In the genomic region with DNA sequence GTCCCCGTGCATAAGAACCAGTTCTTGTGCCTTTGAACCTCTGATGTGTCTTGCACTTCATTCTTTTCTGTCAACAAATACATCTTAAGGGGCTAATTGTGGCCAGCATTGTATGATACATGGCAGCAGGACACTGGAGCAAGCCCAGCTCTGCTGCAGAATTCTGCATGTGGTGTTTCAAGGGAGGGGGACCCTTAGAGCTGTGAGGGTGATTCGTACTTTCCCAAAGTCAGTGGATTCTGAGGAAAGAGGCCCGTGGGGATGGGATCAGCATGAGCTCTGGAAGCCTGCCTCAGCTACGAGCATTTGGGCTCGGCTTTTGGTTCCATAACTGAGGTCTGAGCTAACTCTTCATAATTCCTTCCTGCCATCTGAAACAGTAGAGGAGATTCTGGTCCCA, we compare ENCODE assay signal across 19 mouse cellular contexts.
A peak's percentile ranks its signal among the peaks of the same experiment; 100 is the strongest.
DNase-seq lines count a peak whose midpoint lies in the region; ATAC-seq and TF ChIP-seq lines count a peak whose summit lies in the region.
"Had no signal": no experiment of that assay in that cellular context is flagged by ENCODE, and none has a peak within 500 bp of the region (broad histone marks: within the 10 kb centered on the region; RNA-seq: fewer than 3 reads in every experiment).

No protein-coding gene starts in this region.

- H3K27me3 ChIP-seq in lung, embryonic 14.5 days (ENCODE audit: insufficient read depth, low read length) = no peaks in the 10 kb centered on the region
- no peaks in the 10 kb centered on the region for H3K27me3 ChIP-seq in embryonic facial prominence, embryonic 12.5 days
- H3K27me3 ChIP-seq in limb, embryonic 11.5 days (ENCODE audit: control insufficient read depth, insufficient read depth, low read length) = no peaks in the 10 kb centered on the region
- no peaks in the 10 kb centered on the region for H3K27me3 ChIP-seq in intestine, postnatal 0 days (replicated peaks; ENCODE audit: control insufficient read depth, insufficient read depth, low read length)
- H3K27me3 ChIP-seq: intestine, embryonic 15.5 days; liver, embryonic 13.5 days; midbrain, embryonic 13.5 days had no signal

- H3K27ac ChIP-seq in lung, embryonic 14.5 days (ENCODE audit: low read depth) = peak overlapping the region; percentile 34
- peak overlapping the region; percentile 85 for H3K27ac ChIP-seq in embryonic facial prominence, embryonic 12.5 days
- peak overlapping the region; percentile 83 for H3K27ac ChIP-seq in limb, embryonic 11.5 days (replicated peaks; ENCODE audit: low read depth, low read length)
- H3K27ac ChIP-seq in intestine, postnatal 0 days (ENCODE audit: low read depth, low read length) = no peak overlapping the region
- H3K27ac ChIP-seq: intestine, embryonic 15.5 days; liver, embryonic 13.5 days; macrophage; midbrain, embryonic 13.5 days had no signal

- H3K4me3 ChIP-seq in lung, embryonic 14.5 days (ENCODE audit: low read depth, low read length) = no peak overlapping the region
- no peak overlapping the region for H3K4me3 ChIP-seq in embryonic facial prominence, embryonic 12.5 days
- no peak overlapping the region for H3K4me3 ChIP-seq in limb, embryonic 11.5 days (ENCODE audit: low read depth, low read length)
- H3K4me3 ChIP-seq in intestine, postnatal 0 days (ENCODE audit: low read depth, low read length) = no peak overlapping the region
- H3K4me3 ChIP-seq: erythroblast, embryonic 14.5 days; intestine, embryonic 15.5 days; liver, embryonic 13.5 days; midbrain, embryonic 13.5 days had no signal

- H3K9me3 ChIP-seq in lung, embryonic 14.5 days (ENCODE audit: low read depth, low read length) = no peaks in the 10 kb centered on the region
- no peaks in the 10 kb centered on the region for H3K9me3 ChIP-seq in embryonic facial prominence, embryonic 12.5 days
- H3K9me3 ChIP-seq in limb, embryonic 11.5 days (ENCODE audit: control insufficient read depth, low read length) = no peaks in the 10 kb centered on the region; the same call in 1 of the 2 replicates
- no peaks in the 10 kb centered on the region for H3K9me3 ChIP-seq in intestine, postnatal 0 days (ENCODE audit: control insufficient read depth)
- H3K9me3 ChIP-seq: intestine, embryonic 15.5 days; liver, embryonic 13.5 days; midbrain, embryonic 13.5 days had no signal

- H3K4me1 ChIP-seq in lung, embryonic 14.5 days (ENCODE audit: insufficient read depth) = peaks cover 13% of the 10 kb centered on the region
- peaks cover 25% of the 10 kb centered on the region for H3K4me1 ChIP-seq in embryonic facial prominence, embryonic 12.5 days
- H3K4me1 ChIP-seq in limb, embryonic 11.5 days (ENCODE audit: control insufficient read depth, insufficient read depth, low read length) = peaks cover 18% of the 10 kb centered on the region
- H3K4me1 ChIP-seq in intestine, postnatal 0 days (replicated peaks; ENCODE audit: control insufficient read depth, insufficient read depth, low read length) = no peaks in the 10 kb centered on the region
- H3K4me1 ChIP-seq: liver, embryonic 13.5 days; midbrain, embryonic 13.5 days had no signal

- 48% methylated on average over 5 of the region's 5 CpGs for WGBS in lung, embryonic 14.5 days
- WGBS in embryonic facial prominence, embryonic 12.5 days = 26% methylated on average over 5 of the region's 5 CpGs
- 34% methylated on average over 5 of the region's 5 CpGs for WGBS in limb, embryonic 11.5 days
- WGBS in intestine, postnatal 0 days = 89% methylated on average over 5 of the region's 5 CpGs

- TF ChIP-seq CTCF in lung, embryonic 14.5 days (IDR thresholded peaks at IDR 0.05; ENCODE audit: low read depth) = no peak
- no peak for TF ChIP-seq CTCF in intestine, postnatal 0 days (IDR thresholded peaks at IDR 0.05; ENCODE audit: low read depth)

- peak; percentile 94 for DNase-seq in heart, adult 11 months
- no peak for DNase-seq in heart, adult 8-10 months (ENCODE audit: low spot score)
- DNase-seq in lung, embryonic 14.5 days = no peak
- no peak for DNase-seq in lung, postnatal 36 days
- DNase-seq in limb, embryonic 11.5 days (ENCODE audit: low spot score) = no peak
- no peak for DNase-seq in urinary bladder, adult 18-20 months (ENCODE audit: low spot score in 2 of 2)
- DNase-seq: cerebellum, postnatal 36 days; kidney, postnatal 10 days; layer of hippocampus, adult 9-11 months; liver, embryonic 13.5 days; right cerebral cortex, postnatal 4 days; thymus, adult 2 months had no signal

- no peak overlapping the region for H3K9ac ChIP-seq in lung, embryonic 14.5 days
- H3K9ac ChIP-seq in embryonic facial prominence, embryonic 12.5 days = no peak overlapping the region
- 0 out of 2 replicates have a peak overlapping the region, but pooled peaks have one; percentile 18 for H3K9ac ChIP-seq in limb, embryonic 11.5 days (ENCODE audit: low read length)
- H3K9ac ChIP-seq in intestine, postnatal 0 days (ENCODE audit: low read depth, low read length) = no peak overlapping the region
- H3K9ac ChIP-seq: forebrain, postnatal 0 days; intestine, embryonic 15.5 days; liver, embryonic 13.5 days; midbrain, embryonic 13.5 days had no signal

- no peak overlapping the region for H3K4me2 ChIP-seq in lung, embryonic 14.5 days
- H3K4me2 ChIP-seq in embryonic facial prominence, embryonic 12.5 days (replicated peaks) = peak overlapping the region; percentile 15
- no peak overlapping the region for H3K4me2 ChIP-seq in limb, embryonic 11.5 days (ENCODE audit: low read depth, severe bottlenecking)
- no peak overlapping the region for H3K4me2 ChIP-seq in intestine, postnatal 0 days (replicated peaks; ENCODE audit: low read depth)
- H3K4me2 ChIP-seq: intestine, embryonic 15.5 days; liver, embryonic 13.5 days; midbrain, embryonic 13.5 days had no signal

- peaks cover 12% of the 10 kb centered on the region; the same call in 1 of the 2 replicates for H3K36me3 ChIP-seq in lung, embryonic 14.5 days (ENCODE audit: insufficient read depth)
- peaks cover 26% of the 10 kb centered on the region for H3K36me3 ChIP-seq in embryonic facial prominence, embryonic 12.5 days
- no peaks in the 10 kb centered on the region for H3K36me3 ChIP-seq in limb, embryonic 11.5 days (ENCODE audit: control insufficient read depth, insufficient read depth, low read length)
- peaks cover 20% of the 10 kb centered on the region for H3K36me3 ChIP-seq in intestine, postnatal 0 days (ENCODE audit: control insufficient read depth, insufficient read depth)
- H3K36me3 ChIP-seq: intestine, embryonic 15.5 days; midbrain, embryonic 13.5 days had no signal

- ATAC-seq in lung, embryonic 14.5 days (ENCODE audit: insufficient read depth) = peak; percentile 51; the same call in 1 of the 2 replicates
- no peak for ATAC-seq in embryonic facial prominence, embryonic 12.5 days (ENCODE audit: insufficient number of reproducible peaks, insufficient read depth, low FRiP score, low TSS enrichment)
- ATAC-seq in limb, embryonic 11.5 days (ENCODE audit: insufficient number of reproducible peaks, low FRiP score, low TSS enrichment, low read depth) = peak; percentile 24; the same call in 1 of the 2 replicates
- ATAC-seq in intestine, postnatal 0 days = no peak
- ATAC-seq: intestine, embryonic 15.5 days; midbrain, embryonic 13.5 days had no signal

Comparison
In these comparisons a context has a peak if more than half of its experiments do, and no peak if none do; other contexts are left out.
1. ATAC-seq: peak in lung, embryonic 14.5 days (single experiment) and limb, embryonic 11.5 days (single experiment); none in embryonic facial prominence, embryonic 12.5 days (single experiment) and intestine, postnatal 0 days (single experiment).